Mouse (Mus musculus) forebrain, embryonic 10.5 days (tissue): ENCODE measurements around the gene Dnm3. TPM values are rescaled to one million over a fixed set of nuclear protein-coding genes. Genes with fewer than 3 reads are reported as not detected.

Source experiments
- DNase-seq: peaks from one replicate; pipeline ENCODE4 v3.0.0-alpha.2; 2017; ENCODE audit warnings: low spot score; ENCODE audit errors: extremely low spot score
- H3K27ac ChIP-seq: fragments of 300-500 bp; sonication (generic); 2 replicates; pipeline ENCODE4 v1.5.1; 2016; ENCODE audit warnings: mild to moderate bottlenecking
- H3K27me3 ChIP-seq: fragments of 300-500 bp; sonication (generic); 2 replicates; pipeline ENCODE4 v1.6.1; 2016; ENCODE audit warnings: mild to moderate bottlenecking; ENCODE audit not compliant: poor library complexity, severe bottlenecking
- H3K36me3 ChIP-seq: fragments of 300-500 bp; sonication (generic); replicated peaks from 2 replicates; pipeline ENCODE4 v1.6.1; 2016; ENCODE audit warnings: mild to moderate bottlenecking, moderate library complexity
- H3K4me1 ChIP-seq: fragments of 300-500 bp; sonication (generic); 2 replicates; pipeline ENCODE4 v1.6.1; 2016
- H3K4me3 ChIP-seq: fragments of 300-500 bp; sonication (generic); 2 replicates; pipeline ENCODE4 v1.5.1; 2016; ENCODE audit warnings: mild to moderate bottlenecking, moderate library complexity
- H3K9me3 ChIP-seq: fragments of 300-500 bp; sonication (generic); 2 replicates; pipeline ENCODE4 v1.6.1; 2016; ENCODE audit warnings: mild to moderate bottlenecking, moderate library complexity
- WGBS: fragments of 180-500 bp; shearing (Covaris S2); methylation state at CpG from one replicate; pipeline ENCODE4 v1.1.7; 2016; 5-methylcytosine and 5-hydroxymethylcytosine counted together
- polyA plus RNA-seq: library from polyadenylated mRNA; unstranded; fragments of >200 nt; fragmentation: Nextera tagmentation; extraction: Ambion mirVana; gene quantifications from 2 replicates; pipeline ENCODE4 v1.2.1, GENCODE M21; 2016

The Dnm3 gene
- polyA plus RNA-seq, 1 experiment from 2014 or later = 2.6 TPM

DNA sequence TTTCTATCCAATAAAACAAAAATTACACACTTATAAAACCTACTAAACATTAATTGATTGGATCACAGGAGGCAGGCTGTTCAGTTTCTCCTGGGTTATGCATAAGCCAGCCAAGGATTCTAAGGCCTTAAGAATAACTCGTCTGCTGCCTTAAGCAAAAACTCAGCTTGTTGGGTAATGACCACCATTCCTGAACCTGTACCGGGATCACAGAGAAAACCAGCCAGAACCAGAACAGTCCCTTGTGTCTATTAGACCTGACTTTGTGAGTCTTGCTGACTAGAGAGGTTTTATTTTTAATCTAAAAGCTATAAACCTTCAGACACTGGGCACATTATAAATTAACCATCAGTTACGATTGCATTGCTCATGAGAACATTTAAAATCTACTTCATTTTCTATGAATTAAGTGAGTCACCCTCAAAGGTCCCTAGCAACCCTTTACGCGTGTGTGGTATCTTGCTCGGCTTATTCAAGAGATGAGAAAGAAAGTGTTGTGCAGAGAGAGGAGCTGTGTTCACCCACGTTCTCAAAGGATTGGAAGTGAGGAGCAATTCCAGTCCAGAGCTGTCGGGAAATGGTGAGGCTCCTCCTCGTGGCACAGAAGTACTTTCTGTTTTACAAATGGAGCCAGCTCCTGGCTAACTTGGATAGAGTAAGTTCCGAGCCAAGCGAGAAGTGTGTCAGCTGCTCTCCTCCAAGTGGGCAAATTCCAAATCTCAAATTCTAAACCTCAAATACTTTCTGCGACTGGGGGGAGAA, 178.1 kb downstream of the Dnm3 start:
- 88% methylated on average over 12 of the region's 12 CpGs for WGBS
- Histone ChIP-seq H3K9me3 (no peaks in the 10 kb centered on the region), H3K4me3 (no peak overlapping the region), H3K4me1 (peaks cover 4% of the 10 kb centered on the region; the same call in 1 of the 2 replicates), H3K36me3 (no peaks in the 10 kb centered on the region), H3K27ac (no peak overlapping the region), H3K27me3 (no peaks in the 10 kb centered on the region)
- no peak for DNase-seq

DNA sequence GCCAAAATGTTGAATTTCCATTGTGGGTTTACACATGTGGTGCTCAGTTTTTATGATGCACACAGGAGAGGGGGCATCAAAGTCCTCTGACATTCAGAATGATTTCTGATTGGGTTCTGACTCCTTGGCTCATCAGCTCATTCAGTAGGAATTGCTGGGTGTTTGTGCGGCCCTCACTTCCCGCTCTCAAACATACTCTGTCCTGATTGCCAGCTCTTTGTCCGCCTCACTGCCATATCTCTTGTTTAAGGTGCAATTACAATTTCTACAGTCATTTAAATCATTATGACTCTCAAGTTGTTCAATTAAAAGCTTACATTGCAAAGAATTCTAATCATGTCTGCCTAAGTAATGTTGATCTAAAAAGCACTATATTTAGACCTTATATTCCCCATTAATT, 179.3 kb downstream of the Dnm3 start:
- WGBS = 84% methylated on average over 3 of the region's 3 CpGs
- DNase-seq = no peak
- peaks cover 4% of the 10 kb centered on the region; the same call in 1 of the 2 replicates for H3K4me1 ChIP-seq
- no peak overlapping the region for H3K27ac ChIP-seq
- H3K27me3 ChIP-seq = no peaks in the 10 kb centered on the region
- H3K9me3 ChIP-seq = no peaks in the 10 kb centered on the region
- H3K4me3 ChIP-seq = no peak overlapping the region
- no peaks in the 10 kb centered on the region for H3K36me3 ChIP-seq

DNA sequence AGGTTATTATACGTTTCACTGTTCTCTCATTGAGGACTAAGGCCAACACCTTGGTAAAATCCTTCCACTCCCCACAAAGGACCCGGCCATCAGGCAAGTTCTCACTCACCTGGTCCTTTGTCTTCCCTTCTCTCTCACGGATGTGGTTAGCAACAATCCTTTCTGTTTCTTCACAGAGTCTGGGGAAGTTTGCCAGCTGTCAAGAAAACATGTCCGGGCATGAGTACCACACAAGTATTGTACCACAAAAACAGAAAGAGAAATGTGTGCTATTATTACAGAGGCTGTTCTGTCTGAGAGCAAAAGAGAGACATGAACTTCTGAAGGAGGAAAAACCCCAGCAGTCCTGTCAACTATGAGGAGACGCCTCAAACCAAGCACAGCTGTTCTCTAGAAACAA, 182.4 kb downstream of the Dnm3 start:
- Histone ChIP-seq H3K4me1 (no peaks in the 10 kb centered on the region), H3K36me3 (no peaks in the 10 kb centered on the region), H3K9me3 (no peaks in the 10 kb centered on the region), H3K4me3 (no peak overlapping the region), H3K27ac (no peak overlapping the region), H3K27me3 (no peaks in the 10 kb centered on the region)
- 86% methylated on average over 5 of the region's 5 CpGs for WGBS
- no peak for DNase-seq

DNA sequence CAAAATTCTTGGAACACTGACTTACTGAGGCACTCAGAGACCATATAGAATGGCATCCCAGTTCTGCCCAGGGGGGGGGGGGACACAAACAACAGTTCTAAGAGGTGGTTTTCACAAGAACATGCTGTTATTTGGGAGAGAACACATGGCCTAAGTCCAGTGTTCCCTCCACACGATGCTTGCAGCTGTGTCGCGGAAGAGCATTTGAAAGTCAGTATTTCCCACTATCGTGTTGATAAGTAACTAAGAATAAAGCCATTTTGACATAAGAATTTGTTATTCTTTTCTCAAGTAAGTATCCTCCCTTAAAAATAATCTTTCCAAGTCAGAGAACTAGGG, 183.3 kb downstream of the Dnm3 start:
- Histone ChIP-seq H3K27me3 (no peaks in the 10 kb centered on the region), H3K27ac (no peak overlapping the region), H3K4me3 (no peak overlapping the region), H3K36me3 (no peaks in the 10 kb centered on the region), H3K4me1 (no peaks in the 10 kb centered on the region), H3K9me3 (no peaks in the 10 kb centered on the region)
- DNase-seq = no peak
- 92% methylated on average over 4 of the region's 4 CpGs for WGBS

DNA sequence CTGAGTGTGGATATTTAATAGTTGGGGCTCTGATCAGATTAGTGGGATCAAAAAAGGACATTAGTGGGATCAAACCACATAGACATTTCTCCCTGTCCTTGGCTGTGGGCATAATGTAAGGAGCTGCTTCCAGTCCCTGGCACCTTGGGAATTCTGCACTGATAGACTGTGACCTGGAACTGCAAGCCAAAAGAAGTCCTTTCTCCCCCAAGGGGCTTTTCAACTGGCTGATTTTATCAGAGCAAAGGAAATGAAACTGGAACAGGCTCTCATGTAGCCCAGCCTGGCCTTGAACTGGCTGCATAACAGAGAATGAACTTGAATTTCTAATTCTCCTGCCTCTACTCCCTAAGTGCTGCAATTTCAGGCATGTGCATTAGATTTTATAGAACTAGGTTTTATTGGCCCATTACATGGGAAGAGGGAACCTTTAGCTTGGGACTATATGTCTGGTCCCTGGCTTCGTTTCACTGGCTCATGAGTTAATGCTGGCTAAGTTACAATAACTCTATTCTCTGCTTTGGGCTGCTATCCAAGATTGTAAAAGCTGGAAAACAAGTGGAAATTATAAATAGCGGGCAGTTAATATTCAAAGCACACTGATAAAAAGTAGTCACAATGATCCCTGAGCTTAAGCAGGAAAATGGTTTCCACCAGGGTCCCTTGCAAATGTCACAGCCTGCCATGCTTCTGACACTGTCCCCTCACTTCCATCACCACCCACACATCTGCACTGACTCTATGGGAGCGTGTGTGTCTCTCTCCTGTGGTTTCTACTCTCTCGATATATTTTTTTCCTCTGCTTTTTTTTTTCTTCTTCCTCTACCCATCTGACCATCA, 183.9 kb downstream of the Dnm3 start:
- WGBS = 86% methylated on average over 4 of the region's 4 CpGs
- no peaks in the 10 kb centered on the region for H3K36me3 ChIP-seq
- H3K27me3 ChIP-seq = no peaks in the 10 kb centered on the region
- no peak overlapping the region for H3K4me3 ChIP-seq
- no peaks in the 10 kb centered on the region for H3K4me1 ChIP-seq
- no peak overlapping the region for H3K27ac ChIP-seq
- no peak for DNase-seq
- no peaks in the 10 kb centered on the region for H3K9me3 ChIP-seq

DNA sequence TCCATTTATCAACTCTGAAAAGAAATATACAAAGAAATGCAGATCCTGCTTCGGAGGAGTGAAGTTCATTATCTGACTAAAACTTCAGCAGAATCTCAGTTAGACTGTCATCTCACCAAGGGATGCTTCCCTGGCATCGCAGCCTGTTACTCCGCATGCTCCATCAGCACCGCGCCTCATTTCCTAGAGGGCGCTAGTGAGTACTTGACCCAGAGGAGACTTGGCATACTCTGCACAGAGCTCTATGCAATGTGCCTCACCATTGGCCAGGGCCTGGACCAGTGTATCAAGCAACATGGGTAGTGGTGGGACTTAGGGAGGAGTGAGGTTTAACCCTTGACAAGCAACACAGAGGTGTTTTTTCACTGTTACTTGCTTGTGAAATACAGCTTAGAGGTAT, 190.9 kb downstream of the Dnm3 start:
- WGBS = 46% methylated on average over 6 of the region's 6 CpGs
- DNase-seq = no peak
- Histone ChIP-seq H3K4me1 (peaks cover 4% of the 10 kb centered on the region), H3K27ac (no peak overlapping the region), H3K9me3 (no peaks in the 10 kb centered on the region), H3K36me3 (no peaks in the 10 kb centered on the region), H3K4me3 (no peak overlapping the region), H3K27me3 (no peaks in the 10 kb centered on the region)

DNA sequence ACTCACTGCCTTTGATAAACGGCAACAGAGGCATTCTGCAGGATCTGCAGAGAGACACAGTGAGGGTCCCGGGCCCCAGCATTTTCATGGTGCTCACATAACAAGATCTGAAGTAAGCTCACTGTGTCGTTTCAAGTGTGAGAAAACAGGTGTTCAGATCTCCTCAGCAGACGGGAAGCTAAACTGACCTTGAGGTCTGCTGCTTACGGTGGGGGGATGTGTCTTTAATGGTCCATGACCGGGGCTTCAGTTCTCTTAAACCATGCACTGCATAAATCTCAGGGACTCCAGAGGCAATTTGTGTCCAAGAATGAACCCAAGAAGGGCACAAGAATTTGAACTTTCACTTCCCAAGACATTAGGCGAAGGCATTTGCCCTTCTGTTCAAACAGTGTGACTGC, 195.9 kb downstream of the Dnm3 start:
- H3K36me3 ChIP-seq = no peaks in the 10 kb centered on the region
- H3K27ac ChIP-seq = peak overlapping the region; percentile 72
- no peaks in the 10 kb centered on the region for H3K9me3 ChIP-seq
- peaks cover 7% of the 10 kb centered on the region for H3K4me1 ChIP-seq
- H3K4me3 ChIP-seq = no peak overlapping the region
- DNase-seq = peak; percentile 18
- WGBS = 37% methylated on average over 7 of the region's 7 CpGs
- H3K27me3 ChIP-seq = no peaks in the 10 kb centered on the region

DNA sequence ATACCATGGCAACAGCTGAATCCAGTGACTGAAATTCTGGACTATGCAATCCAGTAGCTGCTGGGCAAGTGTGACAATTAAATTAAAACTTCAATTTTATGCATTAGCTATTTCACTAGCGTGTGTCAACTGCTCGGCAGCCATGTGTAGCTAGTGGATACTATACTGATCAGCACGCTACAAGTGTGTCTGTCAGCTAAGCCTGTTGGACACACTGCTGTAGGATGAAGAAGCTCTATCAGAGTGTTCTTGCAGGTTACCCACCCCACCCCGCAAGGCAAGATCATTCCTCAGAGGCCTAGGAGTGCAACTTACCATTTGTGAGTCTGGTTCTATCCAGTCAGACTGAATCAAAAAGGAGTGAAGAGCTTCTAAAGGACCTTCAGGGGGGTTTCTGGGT, 197.8 kb downstream of the Dnm3 start:
- Histone ChIP-seq H3K4me3 (no peak overlapping the region), H3K4me1 (peaks cover 7% of the 10 kb centered on the region), H3K9me3 (no peaks in the 10 kb centered on the region), H3K36me3 (no peaks in the 10 kb centered on the region), H3K27me3 (no peaks in the 10 kb centered on the region), H3K27ac (no peak overlapping the region)
- no peak for DNase-seq
- WGBS = 92% methylated on average over 4 of the region's 4 CpGs

DNA sequence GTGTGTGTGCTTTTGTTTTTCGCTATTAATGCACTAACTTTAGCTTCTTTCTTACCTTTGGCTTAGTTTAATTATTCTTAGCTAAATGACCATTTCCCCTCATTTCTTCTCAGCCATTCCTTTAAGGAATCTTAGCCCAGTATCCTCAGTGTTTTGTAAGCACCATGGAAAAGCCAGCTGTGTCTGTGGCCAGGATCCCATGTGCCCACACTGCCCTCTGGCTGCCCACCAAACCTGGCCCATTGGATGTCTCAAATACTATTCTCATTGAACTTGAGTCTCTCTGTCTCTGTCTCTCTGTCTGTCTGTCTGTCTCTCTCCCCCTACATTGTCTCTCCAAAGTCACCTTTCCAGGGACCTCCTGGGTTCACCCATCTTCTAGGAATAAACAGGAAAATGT, 201.8 kb downstream of the Dnm3 start:
- no peaks in the 10 kb centered on the region for H3K9me3 ChIP-seq
- no peak overlapping the region for H3K4me3 ChIP-seq
- no peak for DNase-seq
- H3K4me1 ChIP-seq = no peaks in the 10 kb centered on the region
- WGBS = 96% methylated on average over 1 of the region's 1 CpGs
- no peaks in the 10 kb centered on the region for H3K36me3 ChIP-seq
- no peak overlapping the region for H3K27ac ChIP-seq
- no peaks in the 10 kb centered on the region for H3K27me3 ChIP-seq

DNA sequence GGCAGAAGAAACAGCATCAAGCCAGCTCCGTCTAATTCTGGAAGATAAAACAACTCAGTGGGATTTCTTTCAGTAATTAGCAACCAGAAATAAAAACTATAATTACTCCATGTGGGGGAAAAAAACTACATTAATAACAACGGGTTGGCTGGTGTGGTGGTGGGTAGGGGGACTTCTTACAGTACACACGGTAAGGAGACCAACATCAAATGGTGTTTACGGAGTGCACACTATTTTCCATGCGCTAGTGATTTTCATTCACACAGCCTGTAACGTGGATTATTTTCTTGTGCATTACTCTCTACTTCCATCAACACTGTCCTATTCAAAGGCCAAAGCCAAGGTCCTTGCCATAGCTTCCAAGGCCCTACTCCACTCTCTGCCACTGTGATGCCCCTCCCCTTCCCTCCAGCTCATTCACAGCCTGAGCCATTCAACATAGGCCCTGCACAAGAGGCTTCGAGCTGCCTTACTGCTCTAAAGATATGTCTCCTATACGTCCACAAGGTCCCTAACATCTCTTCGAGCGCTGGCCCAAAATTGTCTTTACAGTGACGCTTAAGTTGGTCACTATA, 203.1 kb downstream of the Dnm3 start:
- H3K36me3 ChIP-seq = no peaks in the 10 kb centered on the region
- H3K9me3 ChIP-seq = no peaks in the 10 kb centered on the region
- no peaks in the 10 kb centered on the region for H3K4me1 ChIP-seq
- no peak overlapping the region for H3K4me3 ChIP-seq
- H3K27me3 ChIP-seq = no peaks in the 10 kb centered on the region
- DNase-seq = no peak
- WGBS = 92% methylated on average over 11 of the region's 11 CpGs
- H3K27ac ChIP-seq = no peak overlapping the region

DNA sequence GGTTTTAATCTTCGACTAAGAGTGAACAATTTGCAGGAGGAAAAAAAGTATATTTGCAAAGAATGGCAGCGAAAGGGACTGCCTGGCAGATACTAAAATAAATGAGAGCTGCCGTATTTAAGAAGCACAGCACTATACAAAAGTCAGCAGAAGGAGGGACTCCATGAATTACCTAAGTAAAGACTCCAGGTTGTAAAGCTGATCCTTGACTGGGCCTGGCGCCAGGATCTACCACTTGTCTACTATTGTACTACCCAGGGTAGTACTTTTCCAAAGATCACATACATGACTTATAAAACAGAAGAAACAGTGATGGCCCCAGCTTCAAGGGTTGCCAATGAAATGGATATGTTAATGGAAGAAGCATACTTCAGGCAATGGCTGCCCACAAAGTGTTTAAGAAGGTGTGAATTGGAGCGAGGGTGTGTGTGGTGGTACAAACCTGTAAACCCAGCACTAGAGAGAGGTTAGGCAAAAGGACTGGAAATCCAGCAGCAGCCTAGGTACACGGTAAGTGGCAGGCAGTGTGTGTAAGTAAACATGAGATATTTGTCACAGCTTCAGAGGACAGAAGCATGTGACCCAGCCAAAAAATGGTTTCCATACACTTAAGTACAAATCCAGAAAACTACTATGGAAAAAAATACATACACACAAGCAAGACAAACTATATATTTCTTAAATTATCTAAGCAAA, 220.8 kb downstream of the Dnm3 start:
- Histone ChIP-seq H3K4me3 (no peak overlapping the region), H3K9me3 (no peaks in the 10 kb centered on the region), H3K4me1 (peaks cover 24% of the 10 kb centered on the region), H3K27ac (no peak overlapping the region), H3K27me3 (no peaks in the 10 kb centered on the region), H3K36me3 (no peaks in the 10 kb centered on the region)
- DNase-seq = no peak
- 91% methylated on average over 6 of the region's 6 CpGs for WGBS

DNA sequence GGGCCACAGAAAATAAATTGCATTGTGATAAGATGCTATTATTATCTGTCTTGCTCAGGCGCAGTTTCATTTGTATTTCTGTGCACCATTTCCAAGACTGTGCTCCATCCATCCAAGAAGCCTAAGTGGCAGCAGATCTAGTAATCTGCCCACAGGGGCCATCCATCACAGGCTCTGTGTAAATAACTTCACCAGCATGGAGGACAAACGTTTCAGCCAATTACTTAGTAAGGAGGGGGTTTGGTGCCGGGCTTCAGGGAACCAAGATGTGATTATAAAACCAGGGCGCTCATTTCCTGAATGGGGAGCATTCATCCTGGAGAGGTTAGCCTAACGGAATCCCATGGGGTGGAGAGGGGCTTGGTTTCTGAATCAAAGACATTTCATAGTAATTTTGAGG, 222.9 kb downstream of the Dnm3 start:
- Histone ChIP-seq H3K27ac (peak overlapping the region; percentile 60; the same call in 1 of the 2 replicates), H3K27me3 (no peaks in the 10 kb centered on the region), H3K4me1 (peaks cover 24% of the 10 kb centered on the region), H3K36me3 (no peaks in the 10 kb centered on the region), H3K4me3 (no peak overlapping the region), H3K9me3 (no peaks in the 10 kb centered on the region)
- WGBS = 48% methylated on average over 5 of the region's 5 CpGs
- no peak for DNase-seq
